Mouse (Mus musculus): ENCODE results near the gene Ints7.

The Ints7 gene

GRCm38 (mm10) chr1:191628457-191629169 lies 53.2 kb downstream of the Ints7 start:
- TF ChIP-seq CTCF (conservative IDR thresholded peaks at IDR 0.05; ENCODE audit: low read length) (no peak), NANOG (IDR thresholded peaks at IDR 0.05; ENCODE audit: borderline replicate concordance, low read length) (no peak), POU5F1 (IDR thresholded peaks at IDR 0.05; ENCODE audit: borderline replicate concordance, low read length) (no peak)
- no peaks in the 10 kb centered on the region for H3K27me3 ChIP-seq (ENCODE audit: insufficient read depth, low read length)
- no peaks in the 10 kb centered on the region for H3K9me3 ChIP-seq (ENCODE audit: low read length)
- peaks cover 41% of the 10 kb centered on the region for H3K4me1 ChIP-seq (replicated peaks; ENCODE audit: low read depth, low read length)
- H3K36me3 ChIP-seq (ENCODE audit: insufficient read depth, low read length) = no peaks in the 10 kb centered on the region
- no peak overlapping the region for H3K4me3 ChIP-seq (replicated peaks; ENCODE audit: low read length)

- Histone ChIP-seq H3K4me3 (replicated peaks; ENCODE audit: low read length) (no peak overlapping the region), H3K4me1 (replicated peaks; ENCODE audit: low read depth, low read length) (peaks cover 41% of the 10 kb centered on the region), H3K36me3 (ENCODE audit: insufficient read depth, low read length) (no peaks in the 10 kb centered on the region), H3K27me3 (ENCODE audit: insufficient read depth, low read length) (no peaks in the 10 kb centered on the region), H3K9me3 (ENCODE audit: low read length) (no peaks in the 10 kb centered on the region)
- TF ChIP-seq NANOG (IDR thresholded peaks at IDR 0.05; ENCODE audit: borderline replicate concordance, low read length) (no peak), POU5F1 (IDR thresholded peaks at IDR 0.05; ENCODE audit: borderline replicate concordance, low read length) (no peak), CTCF (conservative IDR thresholded peaks at IDR 0.05; ENCODE audit: low read length) (no peak)
These were observed 53.8 kb downstream of the Ints7 start for GRCm38 (mm10) chr1:191629170-191629636.

GRCm38 (mm10) chr1:191632511-191633095 lies 57.2 kb downstream of the Ints7 start:
- Histone ChIP-seq H3K27me3 (ENCODE audit: insufficient read depth, low read length) (no peaks in the 10 kb centered on the region), H3K4me3 (replicated peaks; ENCODE audit: low read length) (no peak overlapping the region), H3K4me1 (replicated peaks; ENCODE audit: low read depth, low read length) (peaks cover 27% of the 10 kb centered on the region), H3K36me3 (ENCODE audit: insufficient read depth, low read length) (no peaks in the 10 kb centered on the region), H3K9me3 (ENCODE audit: low read length) (no peaks in the 10 kb centered on the region)
- TF ChIP-seq POU5F1 (IDR thresholded peaks at IDR 0.05; ENCODE audit: borderline replicate concordance, low read length) (no peak), NANOG (IDR thresholded peaks at IDR 0.05; ENCODE audit: borderline replicate concordance, low read length) (no peak), CTCF (conservative IDR thresholded peaks at IDR 0.05; ENCODE audit: low read length) (no peak)

GRCm38 (mm10) chr1:191634116-191634515 lies 58.7 kb downstream of the Ints7 start:
- no peaks in the 10 kb centered on the region for H3K27me3 ChIP-seq (ENCODE audit: insufficient read depth, low read length)
- TF ChIP-seq CTCF (conservative IDR thresholded peaks at IDR 0.05; ENCODE audit: low read length) (no peak), POU5F1 (IDR thresholded peaks at IDR 0.05; ENCODE audit: borderline replicate concordance, low read length) (no peak), NANOG (IDR thresholded peaks at IDR 0.05; ENCODE audit: borderline replicate concordance, low read length) (no peak; the same call in 1 of the 2 replicates)
- no peaks in the 10 kb centered on the region for H3K9me3 ChIP-seq (ENCODE audit: low read length)
- H3K36me3 ChIP-seq (ENCODE audit: insufficient read depth, low read length) = no peaks in the 10 kb centered on the region
- H3K4me3 ChIP-seq (replicated peaks; ENCODE audit: low read length) = no peak overlapping the region
- H3K4me1 ChIP-seq (replicated peaks; ENCODE audit: low read depth, low read length) = peaks cover 27% of the 10 kb centered on the region

- Histone ChIP-seq H3K9me3 (ENCODE audit: low read length) (no peaks in the 10 kb centered on the region), H3K4me1 (replicated peaks; ENCODE audit: low read depth, low read length) (peaks cover 15% of the 10 kb centered on the region), H3K36me3 (ENCODE audit: insufficient read depth, low read length) (no peaks in the 10 kb centered on the region), H3K4me3 (replicated peaks; ENCODE audit: low read length) (no peak overlapping the region), H3K27me3 (ENCODE audit: insufficient read depth, low read length) (no peaks in the 10 kb centered on the region)
- no peak for TF ChIP-seq CTCF (conservative IDR thresholded peaks at IDR 0.05; ENCODE audit: low read length)
- TF ChIP-seq NANOG (IDR thresholded peaks at IDR 0.05; ENCODE audit: borderline replicate concordance, low read length) = no peak
- no peak for TF ChIP-seq POU5F1 (IDR thresholded peaks at IDR 0.05; ENCODE audit: borderline replicate concordance, low read length)
These were observed 63.0 kb downstream of the Ints7 start for GRCm38 (mm10) chr1:191638404-191638803.

- H3K36me3 ChIP-seq (ENCODE audit: insufficient read depth, low read length) = no peaks in the 10 kb centered on the region
- H3K4me3 ChIP-seq (replicated peaks; ENCODE audit: low read length) = no peak overlapping the region
- no peaks in the 10 kb centered on the region for H3K9me3 ChIP-seq (ENCODE audit: low read length)
- TF ChIP-seq CTCF (conservative IDR thresholded peaks at IDR 0.05; ENCODE audit: low read length) (no peak), POU5F1 (IDR thresholded peaks at IDR 0.05; ENCODE audit: borderline replicate concordance, low read length) (no peak), NANOG (IDR thresholded peaks at IDR 0.05; ENCODE audit: borderline replicate concordance, low read length) (no peak)
- no peaks in the 10 kb centered on the region for H3K27me3 ChIP-seq (ENCODE audit: insufficient read depth, low read length)
- H3K4me1 ChIP-seq (replicated peaks; ENCODE audit: low read depth, low read length) = peaks cover 6% of the 10 kb centered on the region
These were observed 63.9 kb downstream of the Ints7 start for GRCm38 (mm10) chr1:191639200-191639807.

- TF ChIP-seq NANOG (IDR thresholded peaks at IDR 0.05; ENCODE audit: borderline replicate concordance, low read length) = no peak
- no peak for TF ChIP-seq CTCF (conservative IDR thresholded peaks at IDR 0.05; ENCODE audit: low read length)
- TF ChIP-seq POU5F1 (IDR thresholded peaks at IDR 0.05; ENCODE audit: borderline replicate concordance, low read length) = no peak
These were observed 64.7 kb downstream of the Ints7 start for GRCm38 (mm10) chr1:191640146-191640545.

GRCm38 (mm10) chr1:191640848-191641247 lies 65.4 kb downstream of the Ints7 start:
- H3K36me3 ChIP-seq (ENCODE audit: insufficient read depth, low read length) = no peaks in the 10 kb centered on the region

More at GRCm38 (mm10) chr1:191640146-191640545, 64.7 kb downstream of the Ints7 start:
- Histone ChIP-seq H3K36me3 (ENCODE audit: insufficient read depth, low read length) (no peaks in the 10 kb centered on the region), H3K9me3 (ENCODE audit: low read length) (no peaks in the 10 kb centered on the region), H3K4me1 (replicated peaks; ENCODE audit: low read depth, low read length) (no peaks in the 10 kb centered on the region), H3K27me3 (ENCODE audit: insufficient read depth, low read length) (no peaks in the 10 kb centered on the region), H3K4me3 (replicated peaks; ENCODE audit: low read length) (no peak overlapping the region)

More at GRCm38 (mm10) chr1:191640848-191641247, 65.4 kb downstream of the Ints7 start:
- Histone ChIP-seq H3K4me3 (replicated peaks; ENCODE audit: low read length) (no peak overlapping the region), H3K4me1 (replicated peaks; ENCODE audit: low read depth, low read length) (no peaks in the 10 kb centered on the region), H3K27me3 (ENCODE audit: insufficient read depth, low read length) (no peaks in the 10 kb centered on the region), H3K9me3 (ENCODE audit: low read length) (peaks cover 3% of the 10 kb centered on the region)
- no peak for TF ChIP-seq POU5F1 (IDR thresholded peaks at IDR 0.05; ENCODE audit: borderline replicate concordance, low read length)

Data from E14TG2a.4 (cell line).